Mouse (Mus musculus) right cerebral cortex, postnatal 14 days (tissue): ENCODE measurements at regions not wholly inside any gene's neighbourhood (a gene's known extent, or its start where the extent isn't known, plus 50 kb on each side); places are given as distances from the start of the nearest gene placed in this dataset.

Experiments used
- DNase-seq: peaks from one replicate; pipeline ENCODE4 v3.0.0; 2022

GRCm38 (mm10) chr13:43724161-43724560 lies 60.4 kb upstream of the Cd83 start:
- DNase-seq, result no peak

- peak; percentile 37 for DNase-seq
Observed at GRCm38 (mm10) chr13:43725698-43726097, 58.9 kb upstream of the Cd83 start.

DNA sequence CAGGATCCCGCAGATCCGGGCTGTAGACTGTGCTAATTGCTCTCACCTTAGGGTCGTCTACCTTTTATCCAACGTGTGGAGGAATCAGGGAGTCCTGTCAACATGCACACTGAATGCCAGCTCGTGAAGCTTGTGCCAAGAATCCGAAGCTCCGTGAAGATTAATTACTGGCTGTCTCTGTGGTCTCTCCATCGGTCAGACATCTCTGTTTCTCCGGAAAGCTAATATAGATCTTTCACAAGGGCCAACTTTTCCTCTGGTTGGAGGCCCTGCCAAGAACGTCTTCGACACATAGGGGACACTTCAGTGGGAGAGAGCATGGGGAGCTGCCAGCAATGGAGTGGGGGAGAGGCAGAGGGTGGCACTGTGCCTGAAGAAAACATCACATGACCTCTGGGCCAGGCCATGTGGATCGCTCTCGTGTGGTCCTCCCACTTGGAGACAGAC lies 57.7 kb upstream of the Cd83 start:
- no peak for DNase-seq

- DNase-seq, result no peak
Observed at GRCm38 (mm10) chr13:43729617-43730016, 55.0 kb upstream of the Cd83 start.

GRCm38 (mm10) chr13:43733061-43733460 lies 51.5 kb upstream of the Cd83 start:
- no peak for DNase-seq

DNA sequence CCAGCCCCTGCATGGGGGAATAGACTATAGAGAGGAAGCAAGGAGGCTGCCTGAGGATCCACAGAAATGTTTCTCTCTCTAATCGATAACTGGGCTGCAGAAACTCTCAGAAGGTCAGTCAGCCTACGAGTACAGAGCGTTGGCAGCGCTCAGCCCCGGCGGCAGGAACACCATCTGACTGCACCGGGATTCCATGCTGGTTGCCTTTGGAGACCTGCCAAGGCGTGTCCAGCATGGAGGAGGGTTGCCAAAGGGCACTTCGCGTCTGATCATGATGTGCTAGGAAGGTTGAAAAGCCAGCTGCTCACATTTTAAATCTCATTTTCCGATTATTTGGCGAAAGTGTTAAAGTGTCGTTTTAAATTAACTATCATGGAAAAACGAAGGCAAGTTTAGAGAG lies 49.9 kb upstream of the Cd83 start:
- peak; percentile 29 for DNase-seq
